Mouse (Mus musculus) layer of hippocampus, postnatal 10 days (tissue): Measurements from ENCODE around the gene Ddost. TPM values are rescaled to one million over a fixed set of nuclear protein-coding genes. Genes with fewer than 3 reads are reported as not detected.

Experiments used
- microRNA-seq, 2 experiments: library from miRNA; unstranded; fragments of <30 nt; microRNA quantifications; one replicate each; pipeline ENCODE4 v1.2.0; 2021
- total RNA-seq, 2 experiments: library from RNA; stranded (reverse); gene quantifications; 2 replicates each; pipeline ENCODE4 v1.2.3; 2021

Ddost gene
- total RNA-seq, 2 experiments from 2014 or later: 106 to 108 TPM

Small RNAs within 50 kb of the gene (microRNA-seq; reads per million reads assigned to microRNA genes)
- gene Gm27646: 0 reads per million in 2 experiments
- gene Mir7019: 7.4 to 7.8 reads per million in 2 experiments

Other genes with a start within 250 kb of the Ddost start
- 100 to 1,000 TPM; 158 to 161 TPM for gene Hp1bp3, start 88.4 kb upstream of the Ddost start, total RNA-seq
- gene Sh2d5, start 54.3 kb upstream of the Ddost start, total RNA-seq: 10 to 100 TPM; 19.1 to 21.5 TPM
- gene Kif17, start 54.3 kb upstream of the Ddost start, total RNA-seq: 10 to 100 TPM; 12.5 to 12.7 TPM
- gene Pink1, start 21.6 kb downstream of the Ddost start, total RNA-seq: 100 to 1,000 TPM; 128 to 131 TPM
- 1 to 10 TPM; 2.1 to 2.3 TPM for gene Cda, start 63.3 kb downstream of the Ddost start, total RNA-seq
- gene Fam43b, start 91.8 kb downstream of the Ddost start, total RNA-seq: 10 to 100 TPM; 29.3 to 33.8 TPM
- gene Mul1, start 129.9 kb downstream of the Ddost start, total RNA-seq: 10 to 100 TPM; 39.1 to 43.4 TPM
- gene Camk2n1, start 149.6 kb downstream of the Ddost start, total RNA-seq: 100 to 1,000 TPM; 161 to 168 TPM